Mouse (Mus musculus): ENCODE data around the gene Cdhr5. TPM values are rescaled to one million over a fixed set of nuclear protein-coding genes. Genes with fewer than 3 reads are reported as not detected.
A peak's percentile ranks its signal among the peaks of the same experiment; 100 is the strongest.

Cdhr5 gene
- polyA plus RNA-seq, 1 experiment from 2014 or later, result not detected

- peak overlapping the region; percentile 48 for H3K4me3 ChIP-seq (ENCODE audit: low read length)
- H3K9me3 ChIP-seq (ENCODE audit: control insufficient read depth, low read length), result no peaks in the 10 kb centered on the region
- peak overlapping the region; percentile 82 for H3K4me2 ChIP-seq (ENCODE audit: low read length)
- peak overlapping the region; percentile 75 for H3K27ac ChIP-seq (ENCODE audit: low read depth, low read length)
- H3K36me3 ChIP-seq (ENCODE audit: control insufficient read depth, insufficient read depth, low read length), result no peaks in the 10 kb centered on the region
- ATAC-seq, result peak; percentile 97
- peak overlapping the region; percentile 65 for H3K9ac ChIP-seq (ENCODE audit: low read depth, low read length)
- peaks cover 15% of the 10 kb centered on the region for H3K4me1 ChIP-seq (ENCODE audit: control insufficient read depth, insufficient read depth, low read depth, low read length)
- 2% methylated on average over 41 of the region's 44 CpGs for WGBS
- H3K27me3 ChIP-seq (replicated peaks; ENCODE audit: control insufficient read depth, insufficient read depth, low read length), result no peaks in the 10 kb centered on the region
Measured at GRCm38 (mm10) chr7:141221249-141222125, 55.1 kb downstream of the Cdhr5 start.

- Histone ChIP-seq H3K4me2 (ENCODE audit: low read length) (no peak overlapping the region; the same call in 1 of the 2 replicates), H3K36me3 (ENCODE audit: control insufficient read depth, insufficient read depth, low read length) (no peaks in the 10 kb centered on the region), H3K27me3 (replicated peaks; ENCODE audit: control insufficient read depth, insufficient read depth, low read length) (no peaks in the 10 kb centered on the region), H3K9ac (ENCODE audit: low read depth, low read length) (no peak overlapping the region), H3K27ac (ENCODE audit: low read depth, low read length) (no peak overlapping the region), H3K4me3 (ENCODE audit: low read length) (no peak overlapping the region), H3K9me3 (ENCODE audit: control insufficient read depth, low read length) (no peaks in the 10 kb centered on the region), H3K4me1 (ENCODE audit: control insufficient read depth, insufficient read depth, low read depth, low read length) (peaks cover 19% of the 10 kb centered on the region)
- ATAC-seq, result no peak
- WGBS, result 74% methylated on average over 1 of the region's 1 CpGs
Measured at GRCm38 (mm10) chr7:141220377-141220776, 56.2 kb downstream of the Cdhr5 start.

GRCm38 (mm10) chr7:141219558-141220099 is 57.0 kb downstream of the Cdhr5 start:
- no peaks in the 10 kb centered on the region for H3K36me3 ChIP-seq (ENCODE audit: control insufficient read depth, insufficient read depth, low read length)
- WGBS, result 92% methylated on average over 1 of the region's 1 CpGs
- no peaks in the 10 kb centered on the region for H3K9me3 ChIP-seq (ENCODE audit: control insufficient read depth, low read length)
- H3K4me1 ChIP-seq (ENCODE audit: control insufficient read depth, insufficient read depth, low read depth, low read length), result peaks cover 24% of the 10 kb centered on the region
- H3K9ac ChIP-seq (ENCODE audit: low read depth, low read length), result no peak overlapping the region
- H3K27me3 ChIP-seq (replicated peaks; ENCODE audit: control insufficient read depth, insufficient read depth, low read length), result no peaks in the 10 kb centered on the region
- H3K4me3 ChIP-seq (ENCODE audit: low read length), result no peak overlapping the region
- ATAC-seq, result no peak
- H3K27ac ChIP-seq (ENCODE audit: low read depth, low read length), result no peak overlapping the region
- no peak overlapping the region for H3K4me2 ChIP-seq (ENCODE audit: low read length)

MicroRNAs encoded within 50 kb of the gene (microRNA counts, 519-probe panel; counts per million panel counts)
- 2,591 counts per million, percentile 68 among the panel's probes with 10 or more counts for microRNA mmu-miR-210

Small RNA genes lying within 50 kb of the gene (microRNA-seq; reads per million reads assigned to microRNA genes)
- gene Mir210, result 334 reads per million, percentile 64 among the genes with 10 or more reads in this experiment

Other genes with a start within 250 kb of the Cdhr5 start
- not detected in 2 replicates for gene Gm17387, start 247.7 kb downstream of the Cdhr5 start, polyA plus RNA-seq (2015; fragmentation: Nextera tagmentation; extraction: Ambion mirVana)
- 53.3 and 55.0 TPM in 2 replicates for gene B4galnt4, start 215.7 kb downstream of the Cdhr5 start, polyA plus RNA-seq (2015; fragmentation: Nextera tagmentation; extraction: Ambion mirVana)
- 0.31 and 0.32 TPM in 2 replicates for gene Pkp3, start 198.6 kb downstream of the Cdhr5 start, polyA plus RNA-seq (2015; fragmentation: Nextera tagmentation; extraction: Ambion mirVana)
- 3.2 and 3.3 TPM in 2 replicates for gene Sigirr, start 176.2 kb downstream of the Cdhr5 start, polyA plus RNA-seq (2015; fragmentation: Nextera tagmentation; extraction: Ambion mirVana)
- 0.49 and 0.80 TPM in 2 replicates for gene Ano9, start 159.0 kb downstream of the Cdhr5 start, polyA plus RNA-seq (2015; fragmentation: Nextera tagmentation; extraction: Ambion mirVana)
- 82.8 and 95.8 TPM in 2 replicates for gene Ptdss2, start 154.4 kb downstream of the Cdhr5 start, polyA plus RNA-seq (2015; fragmentation: Nextera tagmentation; extraction: Ambion mirVana)
- gene Rnh1, start 103.9 kb downstream of the Cdhr5 start, polyA plus RNA-seq (2015; fragmentation: Nextera tagmentation; extraction: Ambion mirVana), result 53.6 and 54.1 TPM in 2 replicates
- gene Hras, start 82.8 kb downstream of the Cdhr5 start, polyA plus RNA-seq (2015; fragmentation: Nextera tagmentation; extraction: Ambion mirVana), result 93.2 and 132 TPM in 2 replicates
- gene Lrrc56, start 82.6 kb downstream of the Cdhr5 start, polyA plus RNA-seq (2015; fragmentation: Nextera tagmentation; extraction: Ambion mirVana), result 10.1 and 10.4 TPM in 2 replicates
- gene Lmntd2, start 62.7 kb downstream of the Cdhr5 start, polyA plus RNA-seq (2015; fragmentation: Nextera tagmentation; extraction: Ambion mirVana), result 0.35 and 0.89 TPM in 2 replicates
- gene Rassf7, start 60.9 kb downstream of the Cdhr5 start, polyA plus RNA-seq (2015; fragmentation: Nextera tagmentation; extraction: Ambion mirVana), result 22.8 and 25.9 TPM in 2 replicates
- 57.1 and 67.4 TPM in 2 replicates for gene Phrf1, start 48.0 kb downstream of the Cdhr5 start, polyA plus RNA-seq (2015; fragmentation: Nextera tagmentation; extraction: Ambion mirVana)
- gene Irf7, start 10.3 kb downstream of the Cdhr5 start, polyA plus RNA-seq (2015; fragmentation: Nextera tagmentation; extraction: Ambion mirVana), result 1.8 and 2.0 TPM in 2 replicates
- gene Sct, start 2.3 kb upstream of the Cdhr5 start, polyA plus RNA-seq (2015; fragmentation: Nextera tagmentation; extraction: Ambion mirVana), result 3.5 and 6.1 TPM in 2 replicates
- gene Drd4, start 15.2 kb upstream of the Cdhr5 start, polyA plus RNA-seq (2015; fragmentation: Nextera tagmentation; extraction: Ambion mirVana), result 0.64 and 1.00 TPM in 2 replicates
- gene Deaf1, start 50.9 kb upstream of the Cdhr5 start, polyA plus RNA-seq (2015; fragmentation: Nextera tagmentation; extraction: Ambion mirVana), result 202 and 206 TPM in 2 replicates
- gene Tmem80, start 51.0 kb upstream of the Cdhr5 start, polyA plus RNA-seq (2015; fragmentation: Nextera tagmentation; extraction: Ambion mirVana), result 48.2 and 52.2 TPM in 2 replicates
- 2.5 and 3.1 TPM in 2 replicates for gene Eps8l2, start 62.1 kb upstream of the Cdhr5 start, polyA plus RNA-seq (2015; fragmentation: Nextera tagmentation; extraction: Ambion mirVana)
- gene Taldo1, start 115.4 kb upstream of the Cdhr5 start, polyA plus RNA-seq (2015; fragmentation: Nextera tagmentation; extraction: Ambion mirVana), result 276 and 284 TPM in 2 replicates
- gene Gatd1, start 137.3 kb upstream of the Cdhr5 start, polyA plus RNA-seq (2015; fragmentation: Nextera tagmentation; extraction: Ambion mirVana), result 51.8 and 55.2 TPM in 2 replicates
- 226 and 245 TPM in 2 replicates for gene Cend1, start 152.7 kb upstream of the Cdhr5 start, polyA plus RNA-seq (2015; fragmentation: Nextera tagmentation; extraction: Ambion mirVana)
- gene Slc25a22, start 161.1 kb upstream of the Cdhr5 start, polyA plus RNA-seq (2015; fragmentation: Nextera tagmentation; extraction: Ambion mirVana), result 96.3 and 104 TPM in 2 replicates
- 2.8 and 4.5 TPM in 2 replicates for gene Pidd1, start 167.2 kb upstream of the Cdhr5 start, polyA plus RNA-seq (2015; fragmentation: Nextera tagmentation; extraction: Ambion mirVana)
- gene Rplp2, start 170.6 kb upstream of the Cdhr5 start, polyA plus RNA-seq (2015; fragmentation: Nextera tagmentation; extraction: Ambion mirVana), result 602 and 645 TPM in 2 replicates
- gene Pnpla2, start 178.4 kb upstream of the Cdhr5 start, polyA plus RNA-seq (2015; fragmentation: Nextera tagmentation; extraction: Ambion mirVana), result 20.0 and 20.9 TPM in 2 replicates
- gene Cracr2b, start 184.3 kb upstream of the Cdhr5 start, polyA plus RNA-seq (2015; fragmentation: Nextera tagmentation; extraction: Ambion mirVana), result 7.9 and 10.8 TPM in 2 replicates
- 23.0 and 24.7 TPM in 2 replicates for gene Cd151, start 190.6 kb upstream of the Cdhr5 start, polyA plus RNA-seq (2015; fragmentation: Nextera tagmentation; extraction: Ambion mirVana)
- 72.4 and 75.8 TPM in 2 replicates for gene Polr2l, start 198.3 kb upstream of the Cdhr5 start, polyA plus RNA-seq (2015; fragmentation: Nextera tagmentation; extraction: Ambion mirVana)
- gene Tspan4, start 198.5 kb upstream of the Cdhr5 start, polyA plus RNA-seq (2015; fragmentation: Nextera tagmentation; extraction: Ambion mirVana), result 68.3 and 71.0 TPM in 2 replicates

Data from hindbrain, embryonic 16.5 days (tissue).